Mouse (Mus musculus) hematopoietic stem cell, adult 5-6 weeks (primary cell): ENCODE data around the gene Fcamr. TPM values are rescaled to one million over a fixed set of nuclear protein-coding genes. Genes with fewer than 3 reads are reported as not detected.
A peak's percentile ranks its signal among the peaks of the same experiment; 100 is the strongest.

ENCODE experiments used
- ATAC-seq, 2 experiments: fragments of 125-278 bp in 1 of 2; replicated peaks in 1 of 2; 2 replicates each; pipeline ENCODE4 v1.8.0; 2016 to 2017; ENCODE audit warnings: inconsistent platforms in 2 of 2, mild to moderate bottlenecking in 2 of 2, moderate number of reproducible peaks in 2 of 2, low read depth in 1 of 2, moderate TSS enrichment in 1 of 2; ENCODE audit not compliant: low FRiP score in 2 of 2, poor library complexity in 2 of 2, severe bottlenecking in 2 of 2, insufficient read depth in 1 of 2, low TSS enrichment in 1 of 2
- total RNA-seq: library from RNA; stranded (forward); fragments of 172-1452, 232-1000 nt; gene quantifications from 2 replicates; pipeline ENCODE4 v1.2.3, GENCODE M21; 2017

The Fcamr gene
- total RNA-seq, 1 experiment from 2014 or later, result not detected

- peak; percentile 62 to 71; a peak in 1 of 4 replicates for ATAC-seq
Observed at GRCm38 (mm10) chr1:130796967-130797684, 3.6 kb upstream of the Fcamr start.

GRCm38 (mm10) chr1:130798037-130798436 lies 2.7 kb upstream of the Fcamr start:
- no peak for ATAC-seq

GRCm38 (mm10) chr1:130798551-130798950 lies 2.2 kb upstream of the Fcamr start:
- ATAC-seq, result no peak

GRCm38 (mm10) chr1:130799399-130799798 lies 1.3 kb upstream of the Fcamr start:
- ATAC-seq, result 0 out of 4 replicates have a peak, but pooled peaks of 1 of the 2 experiments have one; percentile 8

- ATAC-seq, result no peak
Observed at GRCm38 (mm10) chr1:130801511-130801910, 809 bp downstream of the Fcamr start.

- ATAC-seq, result no peak
Observed at GRCm38 (mm10) chr1:130802976-130803375, 2.3 kb downstream of the Fcamr start.

DNA sequence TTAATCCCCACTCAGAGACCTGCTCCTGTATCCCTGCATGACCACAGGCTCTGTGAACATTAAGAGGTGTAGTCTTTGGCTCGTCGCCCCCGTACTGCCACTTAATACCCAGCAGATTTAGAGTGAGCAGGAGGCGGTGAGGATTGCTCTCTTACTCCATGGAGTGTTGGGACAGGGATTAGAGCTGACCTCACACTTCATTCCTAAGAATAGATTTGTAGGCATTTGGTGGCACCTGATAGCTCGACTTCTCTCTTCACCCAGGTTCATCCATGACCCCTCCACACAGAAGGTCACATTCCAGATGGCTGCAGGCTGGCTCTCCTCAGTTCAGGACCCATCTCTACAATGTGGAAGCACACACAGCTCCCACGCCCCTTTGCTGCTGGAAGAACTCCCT lies 3.6 kb downstream of the Fcamr start:
- ATAC-seq, result no peak

DNA sequence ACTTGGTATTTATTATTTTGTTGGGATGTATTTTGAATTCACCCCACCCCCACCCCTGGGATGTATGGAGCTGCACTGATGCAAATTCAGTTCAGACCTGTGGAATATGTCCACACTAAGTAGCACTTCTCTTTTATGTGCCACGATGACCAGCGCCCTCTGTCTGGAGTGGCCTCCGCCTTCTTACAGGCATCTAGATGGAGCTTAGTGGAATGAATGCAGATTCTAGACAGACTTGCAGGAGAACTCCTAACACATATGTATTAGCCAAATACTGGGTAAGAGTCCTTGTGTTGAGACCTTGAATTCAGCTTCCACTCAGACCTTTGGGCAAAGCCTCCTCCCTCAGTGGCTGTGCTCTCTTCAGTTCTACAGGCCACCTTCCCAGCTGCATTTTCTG lies 10.2 kb downstream of the Fcamr start:
- ATAC-seq, result no peak

GRCm38 (mm10) chr1:130811316-130811715 lies 10.6 kb downstream of the Fcamr start:
- no peak for ATAC-seq

DNA sequence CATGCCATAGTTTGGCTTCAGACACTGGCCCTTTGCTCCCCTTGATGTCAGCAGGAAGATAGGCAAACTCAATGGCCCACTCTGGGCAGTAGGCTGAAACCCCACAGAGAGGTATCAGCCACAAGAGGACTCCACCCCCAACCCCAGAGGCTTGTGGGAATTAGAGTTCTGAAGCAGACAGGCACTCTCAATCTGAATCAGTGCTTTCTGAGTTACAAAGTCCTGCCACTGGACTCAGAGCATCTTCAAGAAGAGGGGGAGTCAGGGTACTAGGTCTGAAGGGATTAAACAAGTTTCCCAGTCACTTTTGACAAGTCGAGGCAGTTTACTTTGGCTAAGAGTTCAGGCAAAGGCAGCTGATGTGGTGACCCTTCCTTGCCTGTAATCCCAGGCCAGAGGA lies 19.0 kb downstream of the Fcamr start:
- no peak for ATAC-seq

DNA sequence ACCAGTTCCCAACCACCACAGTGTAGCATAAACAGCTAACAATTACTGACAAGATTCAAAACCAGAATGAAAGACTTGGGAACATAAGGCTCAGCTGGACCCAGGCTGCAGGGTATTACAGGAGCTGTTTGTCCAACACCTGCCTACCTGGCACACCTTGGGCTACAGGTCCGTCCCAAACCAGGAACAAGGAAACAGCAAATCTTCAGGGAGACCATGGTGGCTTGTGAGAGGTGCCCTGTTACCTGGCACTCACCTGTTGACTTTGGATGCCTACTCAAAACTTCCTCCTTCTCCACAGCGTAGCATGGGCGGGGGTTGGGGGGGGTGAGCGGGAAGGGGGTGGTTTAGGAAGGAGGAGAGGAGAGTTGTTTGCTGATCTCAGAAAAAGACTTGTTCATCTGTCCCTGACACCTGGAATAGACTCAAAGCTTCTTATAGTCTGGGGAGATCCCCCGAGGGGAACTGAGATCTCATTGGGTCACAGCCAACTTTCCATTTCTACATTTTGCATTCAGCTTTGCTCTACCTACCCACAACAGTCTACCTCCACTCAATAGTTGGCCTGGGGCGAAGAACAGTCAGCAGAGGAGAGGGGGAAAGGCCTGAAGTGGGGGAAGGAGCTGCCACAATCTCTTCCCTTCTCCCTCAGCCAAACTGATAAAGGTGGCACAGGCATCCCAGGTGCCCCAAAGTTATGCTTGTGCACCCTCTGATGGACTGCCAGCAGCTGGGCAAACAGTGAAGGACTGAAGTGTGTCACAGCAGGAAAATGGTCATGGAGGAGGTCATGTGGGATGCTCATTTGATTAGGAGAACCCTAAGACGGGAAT lies 19.8 kb downstream of the Fcamr start:
- peak; percentile 39 to 48; a peak in 2 of 4 replicates for ATAC-seq

GRCm38 (mm10) chr1:130821149-130821471 lies 20.4 kb downstream of the Fcamr start:
- no peak for ATAC-seq

DNA sequence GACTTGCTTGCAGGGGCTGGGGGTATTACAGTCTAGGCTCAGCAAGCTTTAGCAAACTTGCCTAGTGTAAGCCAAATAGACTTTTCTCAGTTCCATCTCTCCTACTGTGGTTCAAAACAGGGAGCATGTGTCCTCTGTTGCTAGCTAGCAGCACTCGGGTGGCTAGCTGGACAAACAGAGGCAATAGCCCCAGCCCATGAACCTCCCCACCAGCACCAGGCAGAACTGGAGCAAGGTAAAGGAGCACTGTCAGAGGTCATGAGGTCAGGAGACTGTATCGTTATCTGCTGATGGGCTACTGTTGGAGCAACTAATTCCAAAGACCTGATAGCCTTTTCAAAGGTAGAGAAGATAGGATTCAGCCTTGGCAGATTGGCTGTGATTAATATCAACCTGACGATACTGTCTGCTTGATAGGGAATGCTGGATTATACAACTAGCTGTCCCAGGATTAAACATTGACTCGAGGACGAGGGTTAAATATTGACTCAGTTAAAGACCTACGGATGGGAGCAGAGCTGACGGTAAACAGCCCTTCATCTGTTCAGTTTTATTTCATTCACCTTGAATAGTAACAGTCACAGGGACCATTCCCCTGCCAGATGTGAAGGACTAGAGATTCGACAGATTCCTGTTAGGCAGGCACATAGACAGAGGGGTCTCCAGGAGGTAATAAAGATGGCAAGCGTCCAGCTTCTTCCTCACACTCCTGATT lies 21.4 kb downstream of the Fcamr start:
- ATAC-seq, result no peak

DNA sequence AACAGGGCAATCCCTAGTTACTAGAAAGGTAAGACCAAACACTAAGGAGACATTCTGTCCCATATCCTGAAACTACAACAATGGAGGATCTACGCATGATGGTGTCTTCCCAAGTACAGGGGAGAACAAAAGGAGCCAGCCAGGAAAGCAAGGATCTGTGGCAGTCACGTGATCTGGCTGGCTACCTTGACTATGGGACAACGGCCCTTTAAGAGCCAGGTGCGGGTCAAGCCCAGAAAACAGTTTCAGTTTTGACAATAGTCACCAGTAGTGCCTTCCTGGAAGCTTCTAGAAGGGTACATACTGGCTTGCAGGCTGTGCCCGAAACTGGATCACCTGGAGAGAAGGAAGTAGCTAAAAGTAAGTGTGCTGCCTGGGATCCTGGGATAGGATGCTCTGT lies 25.7 kb downstream of the Fcamr start, which contains the start of gene Pigr:
TSS of gene Pigr (plus strand) at position 237 of the 400 bp plus-strand sequence.
- no peak for ATAC-seq

DNA sequence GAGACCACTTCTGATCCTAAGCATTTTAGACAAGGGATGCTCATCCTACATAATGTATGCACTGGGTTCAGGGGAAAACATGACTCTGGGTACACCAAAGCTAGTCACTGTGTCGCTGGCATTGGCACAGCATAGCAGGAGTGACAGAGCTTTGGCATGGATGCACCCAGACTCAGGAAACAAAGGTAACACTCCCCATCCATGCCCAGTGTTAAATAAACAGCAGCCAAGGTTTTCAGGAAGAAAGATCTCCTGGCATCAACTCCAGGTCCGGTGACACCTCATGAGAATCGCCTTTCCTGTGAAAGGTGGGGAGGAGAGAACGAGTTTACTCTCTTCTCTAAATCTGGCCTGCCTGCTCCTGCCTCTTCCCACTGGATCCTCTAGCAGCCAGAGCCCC lies 28.0 kb downstream of the Fcamr start:
- ATAC-seq, result no peak

DNA sequence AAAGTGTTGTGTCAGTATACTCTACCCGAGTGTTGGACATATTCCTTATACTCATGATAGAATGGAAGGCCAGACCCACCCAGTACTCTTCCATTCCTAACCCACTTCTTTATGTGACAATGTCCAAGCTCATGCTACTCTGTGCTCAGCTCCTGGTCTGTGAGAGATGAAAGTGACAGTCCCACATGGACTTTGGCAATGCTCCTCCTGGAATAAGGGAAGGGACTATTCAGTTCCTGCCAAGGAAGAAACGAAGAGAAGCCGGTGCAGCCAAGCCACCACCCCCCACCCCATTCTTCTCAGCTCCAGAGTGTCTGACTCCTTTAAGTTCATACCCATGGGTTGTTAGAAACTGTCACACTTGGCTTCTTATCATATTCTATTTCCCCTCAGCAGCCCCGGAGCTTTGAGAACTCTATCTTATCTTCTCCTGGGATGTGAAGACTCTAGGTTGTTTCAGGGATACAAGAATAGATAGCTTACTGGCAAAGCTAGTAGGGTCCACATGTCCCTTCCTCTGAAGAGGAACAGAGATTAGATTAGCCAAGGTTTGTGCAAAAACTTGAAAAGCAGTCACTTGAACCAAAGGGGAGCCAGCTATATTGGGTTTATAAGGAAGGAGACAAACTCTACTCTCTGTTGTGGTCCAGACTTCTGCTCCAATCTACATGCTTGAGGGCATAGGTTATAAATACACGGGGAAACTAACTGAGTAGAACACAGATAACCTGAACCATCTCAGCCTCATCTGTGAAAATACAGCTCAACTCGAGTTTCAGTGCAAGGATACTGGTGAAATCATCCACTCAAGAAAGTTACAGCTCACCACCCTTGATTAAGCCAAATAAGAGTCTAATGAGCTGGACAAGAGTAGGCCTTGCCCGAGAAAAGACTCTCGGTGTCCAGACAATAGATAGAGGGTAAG lies 29.5 kb downstream of the Fcamr start:
- ATAC-seq, result no peak
